Mouse (Mus musculus) colon, adult 2 months (tissue): Measurements from ENCODE around the gene Stk32b. TPM values are rescaled to one million over a fixed set of nuclear protein-coding genes. Genes with fewer than 3 reads are reported as not detected.

Source experiments
- polyA plus RNA-seq: library from polyadenylated mRNA; depleted of rRNA; stranded (reverse); fragments of >200 nt; gene quantifications from 2 replicates; pipeline ENCODE4 v1.2.3, GENCODE M21; 2012; rRNA removed

The Stk32b gene
- polyA plus RNA-seq: not detected in 2 replicates

GRCm38 (mm10) chr5:37716505-37717372, at the start of gene Stk32b:
Gene Stk32b, minus strand, starts transcription at chr5:37717171.

GRCm38 (mm10) chr5:37735224-37735623, 18.3 kb upstream of the Stk32b start, which contains the start of gene Cytl1:
Gene Cytl1, plus strand, starts transcription at chr5:37735519.

Other genes starting within 250 kb of the Stk32b start
- 11.4 and 12.7 TPM in 2 replicates for gene Cytl1, start 18.3 kb upstream of the Stk32b start, polyA plus RNA-seq
- 0.64 and 0.99 TPM in 2 replicates for gene Msx1, start 107.4 kb upstream of the Stk32b start, polyA plus RNA-seq